Mouse (Mus musculus): Measurements from ENCODE around the gene Cacul1. TPM values are rescaled to one million over a fixed set of nuclear protein-coding genes. Genes with fewer than 3 reads are reported as not detected.
A peak's percentile ranks its signal among the peaks of the same experiment; 100 is the strongest.

Cacul1 gene
- polyA plus RNA-seq, 1 experiment = 14.0 TPM

DNA sequence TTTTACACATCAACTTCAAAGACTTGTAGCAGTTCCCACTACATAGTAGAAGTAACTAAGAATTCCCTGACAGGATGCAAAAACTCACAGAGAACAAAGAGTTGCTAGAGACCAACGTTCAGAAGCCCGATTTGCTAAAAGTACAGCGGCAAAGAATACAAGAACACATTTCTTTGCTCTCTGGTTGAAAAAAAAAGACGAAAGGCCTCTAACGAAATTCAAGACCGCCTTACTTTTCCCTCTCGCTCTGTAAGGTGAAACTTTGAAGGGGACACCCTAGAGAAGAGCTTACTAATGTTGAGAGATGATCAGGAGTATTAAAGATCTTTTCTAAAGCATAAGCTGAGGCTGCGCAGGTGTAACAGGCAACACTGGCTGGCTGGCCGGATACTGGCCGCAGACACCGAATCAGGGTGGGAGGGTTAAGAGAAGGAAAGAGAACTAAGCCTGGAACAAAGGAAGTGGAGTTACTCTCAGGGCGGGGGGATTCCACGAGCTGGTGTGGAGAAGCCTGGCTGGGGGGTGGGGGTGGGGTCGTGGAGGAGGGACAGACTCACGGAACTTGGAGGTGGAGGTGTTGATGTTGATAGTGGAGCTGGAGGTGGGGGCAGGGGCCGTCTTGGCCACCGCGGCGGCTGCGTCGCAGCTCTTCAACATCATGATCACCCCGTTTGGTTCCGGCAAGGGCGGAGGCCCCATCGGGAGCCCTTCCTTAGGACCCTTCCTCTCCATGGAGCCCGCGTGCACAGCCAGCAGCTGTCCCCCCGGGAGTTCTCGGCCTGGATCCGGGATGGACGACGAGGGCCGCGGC, 849 bp downstream of the Cacul1 start:
- Histone ChIP-seq H3K4me1 (ENCODE audit: control insufficient read depth, insufficient read depth, low read length) (peaks cover 11% of the 10 kb centered on the region; the same call in 1 of the 2 replicates), H3K27ac (ENCODE audit: insufficient read depth, low read depth, low read length) (peak overlapping the region; percentile 79), H3K36me3 (ENCODE audit: control insufficient read depth, insufficient read depth, low read length) (no peaks in the 10 kb centered on the region), H3K27me3 (replicated peaks; ENCODE audit: control insufficient read depth, insufficient read depth, low read length) (no peaks in the 10 kb centered on the region), H3K4me3 (ENCODE audit: insufficient read depth, low read depth, low read length) (peak overlapping the region; percentile 92)
- peak; percentile 54 for DNase-seq
- TF ChIP-seq POLR2A (IDR thresholded peaks at IDR 0.05; ENCODE audit: low read depth, low read length) (no peak), CTCF (conservative IDR thresholded peaks at IDR 0.05; ENCODE audit: insufficient read depth, insufficient read length, low read depth, low read length) (no peak)
- WGBS = under 1% methylated on average over 34 of the region's 34 CpGs

DNA sequence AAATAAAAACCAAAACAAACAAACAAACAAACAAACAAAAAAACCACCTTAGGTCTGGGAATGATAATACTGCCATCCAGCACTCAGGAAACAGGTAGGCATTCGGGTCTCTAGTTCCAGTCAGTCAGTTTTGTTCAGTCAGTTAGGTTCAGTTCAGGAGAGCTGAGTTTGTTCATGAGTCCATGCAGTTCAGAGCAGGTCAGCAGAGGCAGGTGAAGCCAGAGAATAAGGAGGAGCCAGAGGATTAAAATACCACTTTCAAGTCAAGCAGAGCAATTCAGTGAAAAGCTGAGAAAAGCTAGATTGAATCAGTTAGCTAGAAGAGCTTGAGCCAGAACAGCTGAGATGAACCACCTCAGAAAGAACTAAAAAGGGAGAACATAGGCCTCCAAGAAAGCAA, 4.1 kb downstream of the Cacul1 start:
- 35% methylated on average over 1 of the region's 1 CpGs for WGBS
- Histone ChIP-seq H3K4me3 (ENCODE audit: insufficient read depth, low read depth, low read length) (no peak overlapping the region), H3K36me3 (ENCODE audit: control insufficient read depth, insufficient read depth, low read length) (no peaks in the 10 kb centered on the region), H3K4me1 (ENCODE audit: control insufficient read depth, insufficient read depth, low read length) (peaks cover 17% of the 10 kb centered on the region; the same call in 1 of the 2 replicates), H3K27ac (ENCODE audit: insufficient read depth, low read depth, low read length) (no peak overlapping the region), H3K27me3 (replicated peaks; ENCODE audit: control insufficient read depth, insufficient read depth, low read length) (no peaks in the 10 kb centered on the region)
- TF ChIP-seq CTCF (conservative IDR thresholded peaks at IDR 0.05; ENCODE audit: insufficient read depth, insufficient read length, low read depth, low read length) (no peak), POLR2A (IDR thresholded peaks at IDR 0.05; ENCODE audit: low read depth, low read length) (no peak)
- DNase-seq = peak; percentile 71

DNA sequence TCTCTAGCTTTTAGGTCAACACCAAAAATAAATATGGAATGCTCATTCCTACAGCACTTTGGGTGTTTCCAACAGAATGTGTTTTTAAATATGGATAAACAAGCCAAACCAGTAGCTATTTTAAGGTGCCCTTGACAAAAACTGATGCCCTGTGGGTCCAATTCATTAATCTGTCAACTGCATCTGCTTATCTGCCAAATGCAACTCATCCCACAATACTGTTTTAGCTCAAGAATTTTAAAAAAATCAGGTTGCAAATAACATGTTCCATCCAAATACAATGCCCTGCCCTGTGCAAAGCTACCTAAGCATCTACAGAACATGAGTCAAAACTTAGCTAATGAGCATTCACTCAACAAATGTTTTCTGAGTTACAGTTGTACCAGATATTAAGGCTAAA, 20.3 kb downstream of the Cacul1 start:
- TF ChIP-seq POLR2A (IDR thresholded peaks at IDR 0.05; ENCODE audit: low read depth, low read length) = no peak
- TF ChIP-seq CTCF (conservative IDR thresholded peaks at IDR 0.05; ENCODE audit: insufficient read depth, insufficient read length, low read depth, low read length) = no peak

DNA sequence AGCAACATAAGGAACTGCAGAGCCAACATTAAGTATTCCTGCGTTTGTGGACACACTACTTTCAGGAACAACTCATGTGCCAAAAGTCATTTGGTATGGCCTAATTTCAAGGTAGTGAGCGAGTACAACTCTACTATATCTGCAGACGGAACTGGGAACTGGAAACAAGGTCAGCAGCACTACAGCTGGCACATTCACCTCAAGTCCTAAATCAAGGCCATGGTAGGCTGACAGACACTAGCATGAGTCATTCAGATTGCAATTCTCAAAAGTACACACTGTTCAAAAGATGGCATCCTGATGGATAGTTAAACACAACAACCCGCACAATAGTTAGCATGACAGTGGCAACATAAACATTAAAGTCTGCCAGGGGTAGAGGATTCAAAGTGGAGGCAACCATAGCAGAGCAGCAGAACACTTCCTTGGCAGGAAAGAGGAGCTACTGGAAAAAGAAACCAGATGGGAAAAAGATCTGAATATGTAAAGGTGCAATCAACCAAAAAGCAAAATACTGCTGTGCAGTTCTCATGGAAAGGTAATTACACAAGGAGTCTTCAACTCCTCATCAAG, 25.9 kb downstream of the Cacul1 start:
- Histone ChIP-seq H3K27ac (ENCODE audit: insufficient read depth, low read depth, low read length) (no peak overlapping the region), H3K27me3 (replicated peaks; ENCODE audit: control insufficient read depth, insufficient read depth, low read length) (no peaks in the 10 kb centered on the region), H3K4me1 (ENCODE audit: control insufficient read depth, insufficient read depth, low read length) (no peaks in the 10 kb centered on the region), H3K4me3 (ENCODE audit: insufficient read depth, low read depth, low read length) (no peak overlapping the region), H3K36me3 (ENCODE audit: control insufficient read depth, insufficient read depth, low read length) (no peaks in the 10 kb centered on the region; the same call in 1 of the 2 replicates)
- no peak for DNase-seq
- WGBS = 41% methylated on average over 4 of the region's 4 CpGs
- TF ChIP-seq CTCF (conservative IDR thresholded peaks at IDR 0.05; ENCODE audit: insufficient read depth, insufficient read length, low read depth, low read length) (no peak), POLR2A (IDR thresholded peaks at IDR 0.05; ENCODE audit: low read depth, low read length) (no peak)

More for the DNA sequence above, 20.3 kb downstream of the Cacul1 start:
- Histone ChIP-seq H3K4me3 (ENCODE audit: insufficient read depth, low read depth, low read length) (no peak overlapping the region), H3K27me3 (replicated peaks; ENCODE audit: control insufficient read depth, insufficient read depth, low read length) (no peaks in the 10 kb centered on the region), H3K27ac (ENCODE audit: insufficient read depth, low read depth, low read length) (no peak overlapping the region), H3K4me1 (ENCODE audit: control insufficient read depth, insufficient read depth, low read length) (no peaks in the 10 kb centered on the region), H3K36me3 (ENCODE audit: control insufficient read depth, insufficient read depth, low read length) (peaks cover 4% of the 10 kb centered on the region; the same call in 1 of the 2 replicates)
- DNase-seq = no peak

DNA sequence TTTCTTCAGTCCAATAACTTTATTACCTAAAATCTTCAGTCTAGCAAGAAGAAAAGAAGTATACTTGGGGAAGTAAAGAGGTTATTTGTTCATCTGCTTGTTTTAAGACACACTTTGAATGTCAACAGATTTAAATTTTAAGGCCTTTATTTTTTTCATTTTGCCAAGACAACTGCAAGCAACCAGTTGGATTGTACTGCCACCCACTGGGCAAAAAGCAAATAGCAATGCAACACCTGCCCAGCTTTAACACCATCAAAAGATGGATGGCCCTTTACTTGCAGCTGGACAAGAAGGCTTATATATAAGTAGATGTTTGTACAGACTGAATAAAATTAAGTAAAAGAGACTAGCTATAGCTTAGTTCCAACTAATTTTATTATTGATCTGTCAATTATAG, 27.3 kb downstream of the Cacul1 start:
- Histone ChIP-seq H3K27me3 (replicated peaks; ENCODE audit: control insufficient read depth, insufficient read depth, low read length) (no peaks in the 10 kb centered on the region), H3K27ac (ENCODE audit: insufficient read depth, low read depth, low read length) (no peak overlapping the region), H3K36me3 (ENCODE audit: control insufficient read depth, insufficient read depth, low read length) (no peaks in the 10 kb centered on the region; the same call in 1 of the 2 replicates), H3K4me1 (ENCODE audit: control insufficient read depth, insufficient read depth, low read length) (no peaks in the 10 kb centered on the region), H3K4me3 (ENCODE audit: insufficient read depth, low read depth, low read length) (no peak overlapping the region)
- TF ChIP-seq POLR2A (IDR thresholded peaks at IDR 0.05; ENCODE audit: low read depth, low read length) = no peak
- peak; percentile 62 for TF ChIP-seq CTCF (conservative IDR thresholded peaks at IDR 0.05; ENCODE audit: insufficient read depth, insufficient read length, low read depth, low read length)
- peak; percentile 58 for DNase-seq

DNA sequence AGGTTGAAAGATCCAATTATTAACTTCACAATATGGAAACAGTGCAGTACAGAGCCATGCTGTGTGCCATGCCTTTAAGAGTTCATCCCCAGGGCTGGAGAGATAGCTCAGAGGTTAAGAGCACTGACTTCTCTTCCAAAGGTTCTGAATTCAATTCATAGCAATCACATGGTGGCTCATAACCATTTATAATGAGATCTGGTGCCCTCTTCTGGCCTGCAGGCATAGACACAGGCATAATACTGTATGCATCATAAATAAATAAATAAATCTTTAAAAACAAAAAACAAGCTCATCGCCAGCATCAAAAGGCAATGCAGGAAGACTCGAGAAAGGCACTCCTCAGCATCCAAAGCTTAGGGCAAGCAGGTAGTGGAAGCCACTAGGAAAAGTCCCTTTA, 37.5 kb downstream of the Cacul1 start:
- TF ChIP-seq CTCF (conservative IDR thresholded peaks at IDR 0.05; ENCODE audit: insufficient read depth, insufficient read length, low read depth, low read length) (no peak), POLR2A (IDR thresholded peaks at IDR 0.05; ENCODE audit: low read depth, low read length) (no peak)
- Histone ChIP-seq H3K27me3 (replicated peaks; ENCODE audit: control insufficient read depth, insufficient read depth, low read length) (no peaks in the 10 kb centered on the region), H3K4me3 (ENCODE audit: insufficient read depth, low read depth, low read length) (no peak overlapping the region), H3K36me3 (ENCODE audit: control insufficient read depth, insufficient read depth, low read length) (peaks cover 2% of the 10 kb centered on the region; the same call in 1 of the 2 replicates), H3K27ac (ENCODE audit: insufficient read depth, low read depth, low read length) (no peak overlapping the region), H3K4me1 (ENCODE audit: control insufficient read depth, insufficient read depth, low read length) (no peaks in the 10 kb centered on the region)
- DNase-seq = no peak
- 65% methylated on average over 2 of the region's 2 CpGs for WGBS

DNA sequence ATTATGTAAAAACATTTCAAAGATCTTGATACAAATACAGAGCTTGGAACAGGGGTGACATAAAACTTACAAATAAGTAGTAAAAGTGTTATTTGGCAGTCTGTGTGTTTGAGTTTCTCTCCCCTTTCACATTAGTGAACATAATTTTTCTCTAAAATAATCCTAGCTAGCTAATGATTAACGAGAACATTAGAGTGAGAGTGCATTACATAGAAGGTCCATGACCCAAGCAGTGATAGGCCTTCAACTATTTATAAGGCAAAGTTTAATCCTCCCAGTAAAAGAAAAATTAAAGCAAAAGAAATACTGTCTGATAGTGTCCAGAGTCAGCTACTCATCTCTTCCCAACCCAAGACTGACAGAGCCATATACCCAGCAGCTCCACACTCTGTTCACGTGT, 48.9 kb downstream of the Cacul1 start:
- H3K4me3 ChIP-seq (ENCODE audit: insufficient read depth, low read depth, low read length) = no peak overlapping the region
- 62% methylated on average over 2 of the region's 2 CpGs for WGBS
- peak; percentile 25 for DNase-seq
- no peak overlapping the region for H3K27ac ChIP-seq (ENCODE audit: insufficient read depth, low read depth, low read length)
- peaks cover 2% of the 10 kb centered on the region; the same call in 1 of the 2 replicates for H3K4me1 ChIP-seq (ENCODE audit: control insufficient read depth, insufficient read depth, low read length)
- H3K36me3 ChIP-seq (ENCODE audit: control insufficient read depth, insufficient read depth, low read length) = peaks cover 7% of the 10 kb centered on the region
- no peaks in the 10 kb centered on the region for H3K27me3 ChIP-seq (replicated peaks; ENCODE audit: control insufficient read depth, insufficient read depth, low read length)
- no peak for TF ChIP-seq POLR2A (IDR thresholded peaks at IDR 0.05; ENCODE audit: low read depth, low read length)
- TF ChIP-seq CTCF (conservative IDR thresholded peaks at IDR 0.05; ENCODE audit: insufficient read depth, insufficient read length, low read depth, low read length) = no peak
